Mouse (Mus musculus) kidney, postnatal 0 days (tissue): ENCODE measurements around the gene Atf6. TPM values are rescaled to one million over a fixed set of nuclear protein-coding genes. Genes with fewer than 3 reads are reported as not detected.

Experiments
- ATAC-seq: fragments of 200-750 bp; cut with Nextera tagmentation; replicated peaks from 2 replicates; pipeline ENCODE4 v1.8.0; 2017; ENCODE audit warnings: low read depth, moderate number of reproducible peaks, moderate TSS enrichment, moderate library complexity; ENCODE audit not compliant: low FRiP score
- DNase-seq: peaks from one replicate; pipeline ENCODE4 v3.0.0-alpha.2; 2016; ENCODE audit warnings: low spot score
- H3K27ac ChIP-seq: fragments of 300-500 bp; sonication (generic); 2 replicates; pipeline ENCODE4 v1.5.1; 2014; ENCODE audit warnings: mild to moderate bottlenecking
- H3K27me3 ChIP-seq: fragments of 300-500 bp; sonication (generic); 2 replicates; pipeline ENCODE4 v1.6.1; 2014; ENCODE audit warnings: low read length, mixed read lengths; ENCODE audit not compliant: insufficient read depth
- H3K36me3 ChIP-seq: fragments of 300-500 bp; sonication (generic); 2 replicates; pipeline ENCODE4 v1.6.1; 2014; ENCODE audit warnings: low read length, mixed read lengths; ENCODE audit not compliant: insufficient read depth
- H3K4me1 ChIP-seq: fragments of 300-500 bp; sonication (generic); replicated peaks from 2 replicates; pipeline ENCODE4 v1.6.1; 2014; ENCODE audit warnings: antibody characterized with exemption, low read length, mixed read lengths; ENCODE audit not compliant: insufficient read depth
- H3K4me2 ChIP-seq: fragments of 300-500 bp; sonication (generic); 2 replicates; pipeline ENCODE4 v1.6.1; 2014; ENCODE audit warnings: mild to moderate bottlenecking, low read length, moderate library complexity, mixed read lengths
- H3K4me3 ChIP-seq: fragments of 300-500 bp; sonication (generic); replicated peaks from 2 replicates; pipeline ENCODE4 v1.5.1; 2014; ENCODE audit warnings: low read depth, low read length
- H3K9ac ChIP-seq: fragments of 300-500 bp; sonication (generic); 2 replicates; pipeline ENCODE4 v1.6.1; 2014; ENCODE audit warnings: low read depth, low read length
- H3K9me3 ChIP-seq: fragments of 300-500 bp; sonication (generic); replicated peaks from 2 replicates; pipeline ENCODE4 v1.6.1; 2016; ENCODE audit warnings: low read length, inconsistent platforms, mixed read lengths
- CTCF ChIP-seq: IDR thresholded peaks from 2 replicates; pipeline ENCODE4 v1.5.1; 2016; ENCODE audit warnings: antibody characterized with exemption, low read depth, mild to moderate bottlenecking, moderate library complexity
- WGBS: fragments of 180-500 bp; shearing (Covaris S2); extraction: QIAGEN DNeasy Blood & Tissue Kit; methylation state at CpG from one replicate; pipeline ENCODE4 v1.1.7; 2014; 5-methylcytosine and 5-hydroxymethylcytosine counted together
- polyA plus RNA-seq: library from polyadenylated mRNA; unstranded; fragments of >200 nt; fragmentation: Nextera tagmentation; extraction: Ambion mirVana; gene quantifications from 2 replicates; pipeline ENCODE4 v1.2.1, GENCODE M21; 2015

The Atf6 gene
- polyA plus RNA-seq, 1 experiment from 2014 or later, result 8.6 TPM

GRCm38 (mm10) chr1:170834756-170835155 lies 32.8 kb downstream of the Atf6 start:
- no peaks in the 10 kb centered on the region for H3K27me3 ChIP-seq
- no peak overlapping the region for H3K4me2 ChIP-seq

GRCm38 (mm10) chr1:170829781-170830180 lies 37.8 kb downstream of the Atf6 start:
- no peak overlapping the region for H3K4me3 ChIP-seq
- 97% methylated on average over 1 of the region's 1 CpGs for WGBS
- H3K36me3 ChIP-seq, result peaks cover 2% of the 10 kb centered on the region; the same call in 1 of the 2 replicates
- no peak for TF ChIP-seq CTCF
- DNase-seq, result no peak
- H3K9me3 ChIP-seq, result no peaks in the 10 kb centered on the region
- no peak overlapping the region for H3K27ac ChIP-seq
- no peak overlapping the region for H3K9ac ChIP-seq
- no peaks in the 10 kb centered on the region for H3K4me1 ChIP-seq
- no peak overlapping the region for H3K4me2 ChIP-seq
- H3K27me3 ChIP-seq, result no peaks in the 10 kb centered on the region
- ATAC-seq, result no peak

More at GRCm38 (mm10) chr1:170834756-170835155, 32.8 kb downstream of the Atf6 start:
- H3K4me3 ChIP-seq, result no peak overlapping the region
- no peak overlapping the region for H3K9ac ChIP-seq
- no peak for TF ChIP-seq CTCF
- no peak overlapping the region for H3K27ac ChIP-seq
- H3K4me1 ChIP-seq, result no peaks in the 10 kb centered on the region
- DNase-seq, result no peak
- H3K36me3 ChIP-seq, result peaks cover 4% of the 10 kb centered on the region; the same call in 1 of the 2 replicates
- ATAC-seq, result no peak
- H3K9me3 ChIP-seq, result no peaks in the 10 kb centered on the region
- WGBS, result 76% methylated on average over 9 of the region's 9 CpGs

GRCm38 (mm10) chr1:170829344-170829743 lies 38.2 kb downstream of the Atf6 start:
- WGBS, result 95% methylated on average over 6 of the region's 6 CpGs
- TF ChIP-seq CTCF, result no peak
- no peak overlapping the region for H3K27ac ChIP-seq
- H3K9ac ChIP-seq, result no peak overlapping the region
- H3K4me3 ChIP-seq, result no peak overlapping the region
- H3K4me2 ChIP-seq, result no peak overlapping the region
- no peaks in the 10 kb centered on the region for H3K4me1 ChIP-seq
- H3K36me3 ChIP-seq, result no peaks in the 10 kb centered on the region; the same call in 1 of the 2 replicates
- no peak for ATAC-seq
- H3K9me3 ChIP-seq, result no peaks in the 10 kb centered on the region
- DNase-seq, result no peak
- no peaks in the 10 kb centered on the region for H3K27me3 ChIP-seq

GRCm38 (mm10) chr1:170820103-170820814 lies 47.3 kb downstream of the Atf6 start:
- Histone ChIP-seq H3K27me3 (no peaks in the 10 kb centered on the region), H3K27ac (no peak overlapping the region), H3K4me3 (no peak overlapping the region), H3K9me3 (no peaks in the 10 kb centered on the region), H3K36me3 (no peaks in the 10 kb centered on the region), H3K9ac (no peak overlapping the region), H3K4me2 (no peak overlapping the region), H3K4me1 (no peaks in the 10 kb centered on the region)
- 79% methylated on average over 14 of the region's 14 CpGs for WGBS
- TF ChIP-seq CTCF, result no peak
- no peak for DNase-seq
- no peak for ATAC-seq

- Histone ChIP-seq H3K36me3 (0 out of 2 replicates have a peak, but pooled peaks cover 2% of the 10 kb centered on the region), H3K27me3 (no peaks in the 10 kb centered on the region), H3K4me2 (no peak overlapping the region), H3K27ac (no peak overlapping the region), H3K9ac (no peak overlapping the region), H3K9me3 (no peaks in the 10 kb centered on the region), H3K4me1 (no peaks in the 10 kb centered on the region), H3K4me3 (no peak overlapping the region)
- TF ChIP-seq CTCF, result no peak
- 94% methylated on average over 2 of the region's 2 CpGs for WGBS
- DNase-seq (no peak), ATAC-seq (no peak)
Measured at GRCm38 (mm10) chr1:170815287-170816004, 52.1 kb downstream of the Atf6 start.

GRCm38 (mm10) chr1:170812822-170813221 lies 54.7 kb downstream of the Atf6 start:
- TF ChIP-seq CTCF, result no peak
- Histone ChIP-seq H3K4me1 (no peaks in the 10 kb centered on the region), H3K4me2 (no peak overlapping the region), H3K4me3 (no peak overlapping the region), H3K27me3 (no peaks in the 10 kb centered on the region), H3K27ac (no peak overlapping the region), H3K9ac (no peak overlapping the region), H3K9me3 (no peaks in the 10 kb centered on the region), H3K36me3 (0 out of 2 replicates have a peak, but pooled peaks cover 2% of the 10 kb centered on the region)
- DNase-seq (no peak), ATAC-seq (no peak)
- 88% methylated on average over 5 of the region's 5 CpGs for WGBS
